21 mouse cellular contexts compared by ENCODE assay signal in genomic region chr12:58942544-58942943, GRCm38 (mm10).
DNase-seq lines count a peak whose midpoint lies in the region; ATAC-seq and TF ChIP-seq lines count a peak whose summit lies in the region.
"Had no signal": no experiment of that assay in that cellular context is flagged by ENCODE, and none has a peak within 500 bp of the region (broad histone marks: within the 10 kb centered on the region; RNA-seq: fewer than 3 reads in every experiment).

No protein-coding gene starts in this region.

- WGBS in intestine, embryonic 15.5 days: 28% methylated on average over 4 of the region's 4 CpGs
- WGBS in intestine, postnatal 0 days: 23% methylated on average over 4 of the region's 4 CpGs
- WGBS in intestine, embryonic 16.5 days: 34% methylated on average over 4 of the region's 4 CpGs
- 21% methylated on average over 4 of the region's 4 CpGs for WGBS in large intestine, adult 2 months
- WGBS in midbrain, embryonic 11.5 days: 91% methylated on average over 4 of the region's 4 CpGs

- H3K9me3 ChIP-seq in intestine, embryonic 15.5 days: no peaks in the 10 kb centered on the region
- no peaks in the 10 kb centered on the region for H3K9me3 ChIP-seq in intestine, postnatal 0 days (ENCODE audit: control insufficient read depth)
- H3K9me3 ChIP-seq in intestine, embryonic 16.5 days (ENCODE audit: control insufficient read depth, low read length): no peaks in the 10 kb centered on the region
- no peaks in the 10 kb centered on the region for H3K9me3 ChIP-seq in midbrain, embryonic 11.5 days (ENCODE audit: control insufficient read depth, low read length)
- H3K9me3 ChIP-seq: G1E had no signal

- ATAC-seq in intestine, embryonic 15.5 days: peak; percentile 89
- ATAC-seq in intestine, postnatal 0 days: no peak
- peak; percentile 91 for ATAC-seq in intestine, embryonic 16.5 days
- ATAC-seq in midbrain, embryonic 11.5 days (ENCODE audit: low FRiP score): no peak
- ATAC-seq: activated CD4-positive, CD25-positive, alpha-beta regulatory T cell, adult 4 months; CD4-positive, CD25-positive, alpha-beta regulatory T cell, adult 4 months; Patski had no signal

- no peak overlapping the region for H3K27ac ChIP-seq in intestine, embryonic 15.5 days
- H3K27ac ChIP-seq in intestine, postnatal 0 days (ENCODE audit: low read depth, low read length): no peak overlapping the region
- no peak overlapping the region for H3K27ac ChIP-seq in intestine, embryonic 16.5 days (ENCODE audit: low read length)
- H3K27ac ChIP-seq in midbrain, embryonic 11.5 days (ENCODE audit: low read depth, low read length): no peak overlapping the region

- no peak for TF ChIP-seq CTCF in intestine, postnatal 0 days (IDR thresholded peaks at IDR 0.05; ENCODE audit: low read depth)

- no peak overlapping the region for H3K4me2 ChIP-seq in intestine, embryonic 15.5 days (replicated peaks)
- no peak overlapping the region for H3K4me2 ChIP-seq in intestine, postnatal 0 days (replicated peaks; ENCODE audit: low read depth)
- no peak overlapping the region for H3K4me2 ChIP-seq in intestine, embryonic 16.5 days (ENCODE audit: low read depth, low read length)
- no peak overlapping the region for H3K4me2 ChIP-seq in midbrain, embryonic 11.5 days

- DNase-seq in large intestine, adult 2 months (ENCODE audit: low read depth, low spot score): peak; percentile 22
- no peak for DNase-seq in kidney, adult 18-20 months
- no peak for DNase-seq in midbrain, embryonic 11.5 days (ENCODE audit: low spot score, missing footprints)
- DNase-seq: adrenal gland, adult 2 months; adrenal gland, adult 8-10 months; adrenal gland, postnatal 10 days; adrenal gland, postnatal 14 days; adrenal gland, postnatal 25 days; adrenal gland, postnatal 36 days; B cell, adult 2 months; cerebellum, adult 11 months; cerebellum, adult 11-12 months; cerebellum, adult 18-20 months had no signal

- H3K4me1 ChIP-seq in intestine, embryonic 15.5 days (replicated peaks): no peaks in the 10 kb centered on the region
- no peaks in the 10 kb centered on the region for H3K4me1 ChIP-seq in intestine, postnatal 0 days (replicated peaks; ENCODE audit: control insufficient read depth, insufficient read depth, low read length)
- no peaks in the 10 kb centered on the region for H3K4me1 ChIP-seq in intestine, embryonic 16.5 days (ENCODE audit: control insufficient read depth, insufficient read depth, low read length)
- H3K4me1 ChIP-seq in midbrain, embryonic 11.5 days (ENCODE audit: control insufficient read depth, insufficient read depth, low read length): no peaks in the 10 kb centered on the region

- no peak overlapping the region for H3K9ac ChIP-seq in intestine, embryonic 15.5 days
- no peak overlapping the region for H3K9ac ChIP-seq in intestine, postnatal 0 days (ENCODE audit: low read depth, low read length)
- H3K9ac ChIP-seq in intestine, embryonic 16.5 days (ENCODE audit: low read depth, low read length): no peak overlapping the region
- no peak overlapping the region for H3K9ac ChIP-seq in midbrain, embryonic 11.5 days (ENCODE audit: low read length)

- H3K4me3 ChIP-seq in intestine, embryonic 15.5 days (replicated peaks): no peak overlapping the region
- H3K4me3 ChIP-seq in intestine, postnatal 0 days (ENCODE audit: low read depth, low read length): no peak overlapping the region
- no peak overlapping the region for H3K4me3 ChIP-seq in intestine, embryonic 16.5 days (ENCODE audit: low read length)
- no peak overlapping the region for H3K4me3 ChIP-seq in midbrain, embryonic 11.5 days (ENCODE audit: low read depth, low read length)

- no peaks in the 10 kb centered on the region for H3K36me3 ChIP-seq in intestine, embryonic 15.5 days
- no peaks in the 10 kb centered on the region for H3K36me3 ChIP-seq in intestine, postnatal 0 days (ENCODE audit: control insufficient read depth, insufficient read depth)
- H3K36me3 ChIP-seq in intestine, embryonic 16.5 days (ENCODE audit: control insufficient read depth, insufficient read depth, low read length): no peaks in the 10 kb centered on the region
- H3K36me3 ChIP-seq in midbrain, embryonic 11.5 days (ENCODE audit: control insufficient read depth, insufficient read depth, low read length): no peaks in the 10 kb centered on the region
- H3K36me3 ChIP-seq: G1E had no signal

- no peaks in the 10 kb centered on the region for H3K27me3 ChIP-seq in intestine, embryonic 15.5 days (replicated peaks)
- H3K27me3 ChIP-seq in intestine, postnatal 0 days (replicated peaks; ENCODE audit: control insufficient read depth, insufficient read depth, low read length): no peaks in the 10 kb centered on the region
- no peaks in the 10 kb centered on the region for H3K27me3 ChIP-seq in intestine, embryonic 16.5 days (replicated peaks; ENCODE audit: control insufficient read depth, insufficient read depth, low read length)
- H3K27me3 ChIP-seq in midbrain, embryonic 11.5 days (ENCODE audit: control insufficient read depth, insufficient read depth, low read length): no peaks in the 10 kb centered on the region
- H3K27me3 ChIP-seq: CH12.LX had no signal

Comparison
In these comparisons a context has a peak if more than half of its experiments do, and no peak if none do; other contexts are left out.
1. ATAC-seq: peak in intestine, embryonic 15.5 days (single experiment) and intestine, embryonic 16.5 days (single experiment); none in intestine, postnatal 0 days (single experiment) and midbrain, embryonic 11.5 days (single experiment).